Mouse (Mus musculus) C2C12 (cell line): Measurements from ENCODE around the gene Bhlhb9. TPM values are rescaled to one million over a fixed set of nuclear protein-coding genes. Genes with fewer than 3 reads are reported as not detected.

Experiments used
- H3K27me3 ChIP-seq: one replicate; pipeline ENCODE4 v1.6.1; 2011; ENCODE audit not compliant: control insufficient read depth, insufficient read depth, insufficient read length
- H3K36me3 ChIP-seq: one replicate; pipeline ENCODE4 v1.6.1; 2011; ENCODE audit not compliant: control insufficient read depth, insufficient read depth
- H3K4me3 ChIP-seq: one replicate; pipeline ENCODE4 v1.5.1; 2011; ENCODE audit warnings: mild to moderate bottlenecking, control low read depth; ENCODE audit not compliant: poor library complexity, insufficient read depth, severe bottlenecking
- H3K79me2 ChIP-seq: one replicate; pipeline ENCODE4 v1.6.1; 2011; ENCODE audit not compliant: control insufficient read depth, insufficient read depth
- H3K79me3 ChIP-seq: one replicate; pipeline ENCODE4 v1.6.1; 2011; ENCODE audit warnings: low read depth, control low read depth
- H3ac ChIP-seq: one replicate; pipeline ENCODE3; 2011; ENCODE audit warnings: low read depth; ENCODE audit not compliant: control insufficient read depth, insufficient read length
- CEBPB ChIP-seq: IDR thresholded peaks from one replicate; pipeline ENCODE4 v1.6.1; 2011; ENCODE audit warnings: low read depth, mild to moderate bottlenecking, control low read depth, moderate library complexity
- CTCF ChIP-seq: IDR thresholded peaks from one replicate; pipeline ENCODE4 v1.5.1; 2011; ENCODE audit not compliant: control insufficient read depth, insufficient read depth, insufficient read length
- FOSL1 ChIP-seq: IDR thresholded peaks from one replicate; pipeline ENCODE4 v1.8.0; 2011; ENCODE audit warnings: mild to moderate bottlenecking, low read length; ENCODE audit not compliant: poor library complexity, insufficient read depth, severe bottlenecking
- MAX ChIP-seq: IDR thresholded peaks from one replicate; pipeline ENCODE4 v1.6.1; 2011; ENCODE audit warnings: mild to moderate bottlenecking, control low read depth
- MYOD1 ChIP-seq: IDR thresholded peaks from one replicate; pipeline ENCODE4 v1.6.1; 2011; ENCODE audit warnings: low read depth; ENCODE audit not compliant: control insufficient read depth, insufficient read length
- MYOG ChIP-seq: IDR thresholded peaks from one replicate; pipeline ENCODE4 v1.6.1; 2011; ENCODE audit not compliant: control insufficient read depth, insufficient read length; ENCODE audit errors: extremely low read depth
- USF1 ChIP-seq: IDR thresholded peaks from one replicate; pipeline ENCODE4 v1.6.1; 2011; ENCODE audit warnings: low read depth, mild to moderate bottlenecking, control low read depth, moderate library complexity
- microRNA-seq: library from miRNA; unstranded; fragments of <30 nt; microRNA quantifications from one replicate; pipeline ENCODE4, GENCODE M21; 2019; ENCODE audit warnings: borderline microRNAs expressed
- polyA plus RNA-seq: library from polyadenylated mRNA; unstranded; fragments of >200 nt; fragmentation: generic; extraction: Trizol; gene quantifications from one replicate; pipeline ENCODE4 v1.2.1, GENCODE M21; 2012; ENCODE audit warnings: missing spikeins

The Bhlhb9 gene
- polyA plus RNA-seq, 1 experiment, result 0.70 TPM

- TF ChIP-seq MYOG, result no peak
- no peak for TF ChIP-seq MYOD1
- TF ChIP-seq FOSL1, result no peak
- TF ChIP-seq CTCF, result no peak
- TF ChIP-seq MAX, result no peak
- no peak for TF ChIP-seq USF1
- no peak for TF ChIP-seq CEBPB
- Histone ChIP-seq H3ac (no peak overlapping the region), H3K36me3 (no peaks in the 10 kb centered on the region), H3K4me3 (no peak overlapping the region), H3K79me2 (no peaks in the 10 kb centered on the region), H3K79me3 (no peaks in the 10 kb centered on the region), H3K27me3 (no peaks in the 10 kb centered on the region)
These were observed 119.2 kb downstream of the Bhlhb9 start for GRCm38 (mm10) chrX:135916580-135916979.

DNA sequence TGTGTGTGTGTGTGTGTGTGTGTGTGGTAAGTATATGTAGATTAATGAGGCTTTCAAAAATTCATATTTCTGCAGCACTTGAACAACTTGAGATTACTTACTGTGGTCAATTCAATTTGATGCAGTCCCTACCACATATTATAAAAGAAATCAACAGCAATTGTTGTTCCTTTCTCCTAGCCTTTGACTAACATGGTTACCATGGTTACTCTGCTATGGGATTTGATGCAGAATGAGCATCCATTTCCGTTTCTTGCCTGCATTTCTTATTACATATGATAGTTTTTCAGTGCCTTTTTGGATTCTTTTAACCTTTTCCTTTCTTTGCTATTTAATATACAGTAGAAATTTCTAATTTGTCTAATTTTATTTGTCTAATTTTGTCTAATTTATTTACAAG, 119.7 kb downstream of the Bhlhb9 start:
- Histone ChIP-seq H3K79me3 (no peaks in the 10 kb centered on the region), H3K27me3 (no peaks in the 10 kb centered on the region), H3ac (no peak overlapping the region), H3K79me2 (no peaks in the 10 kb centered on the region), H3K4me3 (no peak overlapping the region), H3K36me3 (no peaks in the 10 kb centered on the region)
- TF ChIP-seq CEBPB (no peak), FOSL1 (no peak), CTCF (no peak), MAX (no peak), MYOD1 (no peak), MYOG (no peak), USF1 (no peak)

DNA sequence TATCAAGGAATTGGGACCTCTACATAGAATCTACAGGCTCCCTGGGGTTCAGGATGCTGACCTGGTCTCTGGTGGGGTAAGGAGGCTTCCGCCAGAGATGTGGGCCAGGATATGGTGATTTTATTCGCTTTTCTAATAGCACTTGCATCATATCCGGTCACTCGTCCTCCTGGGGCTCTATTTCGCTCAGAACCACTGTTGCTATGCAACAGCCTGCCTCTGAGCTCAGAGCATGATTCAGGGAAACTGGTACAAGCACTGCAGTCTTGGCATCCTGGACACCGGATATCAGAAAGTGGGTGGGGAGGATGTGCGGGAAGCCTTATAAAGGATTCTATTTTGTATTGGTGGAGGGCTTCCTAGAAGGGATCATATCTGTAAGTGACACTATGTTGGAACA, 124.8 kb downstream of the Bhlhb9 start:
- no peak overlapping the region for H3ac ChIP-seq
- H3K27me3 ChIP-seq, result no peaks in the 10 kb centered on the region
- TF ChIP-seq CTCF, result no peak
- TF ChIP-seq USF1, result no peak
- TF ChIP-seq CEBPB, result no peak
- no peak for TF ChIP-seq MYOG
- no peak for TF ChIP-seq FOSL1
- no peak for TF ChIP-seq MAX
- TF ChIP-seq MYOD1, result no peak
- no peaks in the 10 kb centered on the region for H3K36me3 ChIP-seq
- no peaks in the 10 kb centered on the region for H3K79me3 ChIP-seq
- H3K4me3 ChIP-seq, result no peak overlapping the region
- H3K79me2 ChIP-seq, result no peaks in the 10 kb centered on the region

- TF ChIP-seq CEBPB (no peak), MYOG (no peak), CTCF (no peak), MYOD1 (no peak), FOSL1 (no peak), USF1 (no peak), MAX (no peak)
- no peaks in the 10 kb centered on the region for H3K27me3 ChIP-seq
- no peaks in the 10 kb centered on the region for H3K79me2 ChIP-seq
- no peak overlapping the region for H3ac ChIP-seq
- no peaks in the 10 kb centered on the region for H3K79me3 ChIP-seq
- no peaks in the 10 kb centered on the region for H3K36me3 ChIP-seq
- no peak overlapping the region for H3K4me3 ChIP-seq
These were observed 128.5 kb downstream of the Bhlhb9 start for GRCm38 (mm10) chrX:135925911-135926310.

GRCm38 (mm10) chrX:135928588-135928987, 131.2 kb downstream of the Bhlhb9 start:
- no peaks in the 10 kb centered on the region for H3K36me3 ChIP-seq
- H3K79me3 ChIP-seq, result no peaks in the 10 kb centered on the region
- no peak overlapping the region for H3K4me3 ChIP-seq
- H3K79me2 ChIP-seq, result no peaks in the 10 kb centered on the region
- no peak overlapping the region for H3ac ChIP-seq
- TF ChIP-seq CTCF (no peak), USF1 (no peak), MYOD1 (no peak), MYOG (no peak), CEBPB (no peak), FOSL1 (no peak), MAX (no peak)
- H3K27me3 ChIP-seq, result no peaks in the 10 kb centered on the region

- no peak overlapping the region for H3ac ChIP-seq
- no peaks in the 10 kb centered on the region for H3K79me3 ChIP-seq
- H3K27me3 ChIP-seq, result no peaks in the 10 kb centered on the region
- TF ChIP-seq FOSL1, result no peak
- TF ChIP-seq CTCF, result no peak
- no peak for TF ChIP-seq MAX
- no peak for TF ChIP-seq USF1
- TF ChIP-seq MYOG, result no peak
- TF ChIP-seq MYOD1, result no peak
- TF ChIP-seq CEBPB, result no peak
- H3K4me3 ChIP-seq, result no peak overlapping the region
- H3K36me3 ChIP-seq, result no peaks in the 10 kb centered on the region
- H3K79me2 ChIP-seq, result no peaks in the 10 kb centered on the region
These were observed 139.1 kb downstream of the Bhlhb9 start for GRCm38 (mm10) chrX:135936452-135936851.

Small RNA genes lying within 50 kb of the gene (microRNA-seq; reads per million reads assigned to microRNA genes)
- not detected for gene Mir1970

Other genes starting within 250 kb of the Bhlhb9 start
- 1.4 TPM for gene Nxf7, start 198.8 kb upstream of the Bhlhb9 start, polyA plus RNA-seq
- not detected for gene Prame, start 169.9 kb upstream of the Bhlhb9 start, polyA plus RNA-seq
- not detected for gene Tcp11x2, start 103.8 kb upstream of the Bhlhb9 start, polyA plus RNA-seq
- gene Tmsb15a, start 72.3 kb upstream of the Bhlhb9 start, polyA plus RNA-seq, result not detected
- gene Armcx5, start 54.9 kb upstream of the Bhlhb9 start, polyA plus RNA-seq, result 1.6 TPM
- 5.4 TPM for gene Gprasp1, start 54.9 kb upstream of the Bhlhb9 start, polyA plus RNA-seq
- not detected for gene Gprasp2, start 41.4 kb downstream of the Bhlhb9 start, polyA plus RNA-seq
- 0.18 TPM for gene Arxes2, start 196.2 kb downstream of the Bhlhb9 start, polyA plus RNA-seq
- not detected for gene Arxes1, start 235.8 kb downstream of the Bhlhb9 start, polyA plus RNA-seq